Mouse (Mus musculus) brain, embryonic 14.5 days (tissue): ENCODE data around the gene Ndufa13. TPM values are rescaled to one million over a fixed set of nuclear protein-coding genes. Genes with fewer than 3 reads are reported as not detected.

ENCODE experiments used
- DNase-seq: peaks from one replicate; pipeline ENCODE4 v3.0.0-alpha.2; 2011; ENCODE audit warnings: low read depth
- CTCF ChIP-seq: fragments of 200-500 bp; IDR thresholded peaks from 2 replicates; pipeline ENCODE4 v1.5.1; 2012; ENCODE audit warnings: inconsistent platforms, mild to moderate bottlenecking, moderate library complexity, borderline replicate concordance; ENCODE audit not compliant: insufficient read depth, insufficient read length; ENCODE audit errors: extremely low read depth
- POLR2A ChIP-seq: fragments of 200-500 bp; IDR thresholded peaks from 2 replicates; pipeline ENCODE4 v1.6.1; 2012; ENCODE audit warnings: mild to moderate bottlenecking, inconsistent platforms, borderline replicate concordance; ENCODE audit not compliant: poor library complexity, insufficient read depth, insufficient read length, severe bottlenecking; ENCODE audit errors: extremely low read depth
- polyA plus RNA-seq: library from polyadenylated mRNA; depleted of rRNA; stranded (reverse); fragments of >200 nt; gene quantifications from 2 replicates; pipeline ENCODE4 v1.2.3, GENCODE M21; 2012

Gene Ndufa13
- polyA plus RNA-seq, 1 experiment = 84.2 TPM

GRCm38 (mm10) chr8:69888244-69888866 lies 14.0 kb downstream of the Ndufa13 start:
- no peak for DNase-seq
- TF ChIP-seq CTCF (no peak), POLR2A (no peak)

DNA sequence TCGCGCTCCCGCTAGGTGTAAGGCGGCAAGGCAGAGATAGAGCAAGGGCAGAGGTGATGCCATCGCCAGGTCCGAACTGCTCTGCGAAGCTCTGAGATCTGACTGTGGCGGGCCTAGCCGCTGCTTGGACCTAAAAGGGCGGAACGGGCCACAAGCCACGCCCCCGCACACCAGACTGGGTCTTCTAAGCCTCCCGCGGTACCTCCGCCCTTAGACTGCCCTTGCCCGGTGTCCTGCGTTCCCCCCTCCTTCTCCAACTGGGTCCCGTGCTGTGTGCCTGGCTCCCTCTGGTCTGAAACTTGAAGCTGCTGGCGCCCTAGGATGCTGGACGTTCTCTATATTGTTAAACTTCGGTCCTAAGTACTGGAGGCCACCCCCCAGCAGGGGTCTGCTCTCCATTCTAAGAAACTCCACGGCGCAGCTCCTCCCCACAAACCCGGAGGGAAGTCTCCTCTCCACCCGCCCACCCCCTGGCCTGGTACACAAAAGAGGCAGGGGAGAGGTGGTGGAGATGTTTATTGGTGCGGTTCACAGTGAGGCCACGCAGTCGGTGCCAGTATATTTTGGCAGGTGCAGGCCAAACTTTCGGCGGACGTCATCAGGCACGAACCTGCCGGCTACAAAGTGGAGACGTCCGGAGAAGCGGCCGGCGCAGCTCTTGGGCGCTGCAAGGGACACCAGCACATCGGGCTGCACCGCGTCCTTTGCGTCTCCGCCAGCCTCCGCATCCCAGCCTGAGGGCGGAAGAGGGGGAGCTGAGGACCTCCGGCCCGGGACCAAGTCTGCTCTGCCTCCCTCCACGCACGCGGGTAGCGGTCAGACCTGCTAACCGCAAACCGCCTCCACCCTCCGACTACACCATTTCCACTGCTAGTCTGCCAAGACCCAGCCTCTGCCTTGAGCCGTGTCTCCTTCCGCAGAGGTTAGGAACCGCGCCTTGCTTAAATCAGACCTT lies 14.8 kb downstream of the Ndufa13 start, which contains the start of gene Cilp2:
Gene Cilp2, minus strand, starts transcription at position 399 of the 955 bp plus-strand sequence.
- peak; percentile 32 for DNase-seq
- no peak for TF ChIP-seq CTCF
- TF ChIP-seq POLR2A = no peak

- DNase-seq = no peak
- TF ChIP-seq CTCF (no peak), POLR2A (no peak)
Measured at GRCm38 (mm10) chr8:69884141-69884540, 18.2 kb downstream of the Ndufa13 start.

- TF ChIP-seq POLR2A (no peak), CTCF (no peak)
- DNase-seq = no peak
Measured at GRCm38 (mm10) chr8:69882833-69883600, 19.3 kb downstream of the Ndufa13 start.

DNA sequence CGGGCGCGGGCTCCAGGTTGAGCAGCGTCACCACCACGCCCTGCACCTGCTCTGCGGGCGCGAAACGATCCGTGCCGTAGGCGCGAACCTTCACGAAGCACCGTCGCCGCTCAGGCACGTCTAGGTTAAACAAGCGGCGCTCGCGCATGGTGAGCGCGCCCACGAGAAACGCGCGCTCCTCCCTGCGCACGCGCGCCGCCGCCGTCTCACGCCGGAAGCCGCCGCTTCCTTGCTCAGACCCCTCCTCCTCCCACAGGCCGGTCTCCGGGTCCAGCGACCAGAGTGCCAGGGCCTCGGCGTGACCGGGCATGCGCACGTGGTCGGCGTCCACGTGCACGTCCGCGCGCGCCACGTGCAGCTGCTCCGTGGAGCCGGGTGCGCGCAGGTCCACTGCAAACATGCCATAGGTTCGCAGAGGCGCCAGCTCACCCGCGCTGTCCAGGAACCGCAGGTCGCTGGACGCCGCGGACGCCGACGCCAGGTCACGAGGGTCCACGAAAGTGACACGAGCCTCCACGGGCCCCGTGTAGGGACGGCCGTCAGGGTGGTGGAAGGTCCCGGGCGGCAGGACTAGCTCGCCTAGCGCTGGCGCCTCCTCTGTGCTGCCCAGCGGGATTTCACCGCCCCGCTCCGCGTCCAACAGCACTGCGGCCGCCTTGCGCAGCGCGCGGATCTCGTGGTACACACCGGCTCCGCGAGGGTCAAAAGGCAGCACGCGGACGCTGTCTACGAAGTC lies 20.2 kb downstream of the Ndufa13 start:
- no peak for TF ChIP-seq POLR2A
- no peak for TF ChIP-seq CTCF
- peak; percentile 90 for DNase-seq

DNA sequence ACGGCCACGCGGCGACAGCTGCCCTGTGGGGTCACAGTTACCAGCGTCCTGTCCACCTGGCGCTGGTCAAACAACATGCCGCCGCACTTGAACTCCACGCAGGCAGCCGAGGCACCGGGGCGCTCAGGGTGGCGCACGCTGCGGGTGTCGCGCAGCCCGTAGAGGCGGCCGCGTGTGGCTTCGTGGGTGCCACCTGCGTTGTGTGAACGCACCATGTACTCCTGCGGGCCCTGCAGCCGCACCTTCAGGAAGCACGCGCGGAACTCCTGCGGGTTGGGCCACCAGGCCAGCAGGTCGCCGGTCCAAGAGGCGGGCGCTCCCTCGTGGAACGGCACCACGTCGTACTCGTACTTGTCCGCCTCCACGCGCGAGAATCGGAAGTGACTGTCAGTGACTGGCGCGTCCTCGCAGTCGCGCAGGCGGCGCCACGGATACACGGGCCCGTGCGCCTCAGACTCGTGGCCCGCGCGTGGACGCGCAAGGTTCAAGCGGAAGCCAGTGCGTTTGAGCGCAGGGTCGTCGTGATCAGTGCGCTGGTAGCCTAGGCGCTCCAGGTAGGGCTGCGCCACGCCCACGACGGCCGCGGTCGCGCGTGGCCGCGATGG lies 21.0 kb downstream of the Ndufa13 start:
- no peak for DNase-seq
- no peak for TF ChIP-seq POLR2A
- no peak for TF ChIP-seq CTCF

DNA sequence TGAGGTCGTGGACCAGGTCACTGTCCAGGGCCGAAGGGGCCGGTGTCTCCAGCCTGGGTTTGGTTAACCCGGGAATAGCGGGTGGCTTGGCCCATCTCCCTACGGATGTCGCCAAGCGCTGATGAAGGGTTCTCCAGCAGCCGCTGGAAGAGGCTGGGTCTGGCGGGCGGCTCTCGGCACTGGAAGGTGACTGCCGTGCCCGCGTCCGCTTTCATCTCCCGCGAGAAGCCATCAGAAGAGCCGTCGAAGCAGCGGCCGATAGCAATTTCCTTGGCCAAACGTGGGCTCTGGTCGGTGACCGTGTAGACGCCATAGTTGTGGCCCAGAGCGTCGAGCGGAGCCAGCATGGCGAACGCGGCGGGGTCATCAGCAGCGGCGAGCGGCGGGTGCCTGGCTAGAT lies 21.5 kb downstream of the Ndufa13 start:
- TF ChIP-seq CTCF (no peak), POLR2A (no peak)
- no peak for DNase-seq

- DNase-seq = no peak
- no peak for TF ChIP-seq CTCF
- TF ChIP-seq POLR2A = no peak
Measured at GRCm38 (mm10) chr8:69879678-69880077, 22.7 kb downstream of the Ndufa13 start.

- DNase-seq = no peak
- TF ChIP-seq POLR2A (no peak), CTCF (no peak)
Measured at GRCm38 (mm10) chr8:69877992-69878391, 24.4 kb downstream of the Ndufa13 start.

DNA sequence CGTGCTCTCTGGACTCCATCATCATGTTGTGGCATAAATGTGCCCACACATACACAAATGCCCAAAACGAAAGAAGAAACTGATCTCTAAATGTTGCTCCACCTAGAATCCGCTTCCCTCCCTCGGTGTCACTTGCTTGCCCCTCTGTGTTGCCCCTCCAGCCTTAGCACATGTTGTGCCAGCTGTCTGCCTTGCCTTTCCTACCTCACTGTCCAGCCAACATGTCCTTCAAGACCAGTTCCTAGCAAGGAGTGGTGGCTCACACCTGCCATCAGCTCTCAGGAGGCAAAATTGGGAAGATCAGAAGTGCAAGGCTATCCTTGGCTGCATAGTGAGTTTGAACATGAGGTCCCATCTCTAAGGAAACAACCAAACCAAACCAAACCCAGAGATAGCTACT lies 25.0 kb downstream of the Ndufa13 start:
- TF ChIP-seq POLR2A = no peak
- TF ChIP-seq CTCF = no peak
- DNase-seq = no peak
